Mouse (Mus musculus) CH12.LX (cell line): ENCODE results near the gene Crls1. TPM values are rescaled to one million over a fixed set of nuclear protein-coding genes. Genes with fewer than 3 reads are reported as not detected.

Experiments used
- DNase-seq: peaks from one replicate; pipeline ENCODE4 v3.0.0-alpha.2; 2013; ENCODE audit errors: extremely low read depth
- H3K27ac ChIP-seq: 2 replicates; pipeline ENCODE4 v1.5.1; 2012; ENCODE audit warnings: low read depth, mild to moderate bottlenecking, control low read depth, moderate library complexity; ENCODE audit not compliant: insufficient read depth
- H3K27me3 ChIP-seq: replicated peaks from 2 replicates; pipeline ENCODE3; 2012; ENCODE audit warnings: inconsistent platforms
- H3K36me3 ChIP-seq, 2 experiments: replicated peaks in 1 of 2; 2 replicates each; pipeline versions ENCODE3 to v1.6.1; 2012; ENCODE audit warnings: inconsistent platforms in 1 of 2, low read length in 1 of 2, mild to moderate bottlenecking in 1 of 2, mixed read lengths in 1 of 2, moderate library complexity in 1 of 2; ENCODE audit not compliant: control insufficient read depth in 1 of 2, insufficient read depth in 1 of 2
- H3K4me1 ChIP-seq, 2 experiments: 2 replicates each; pipeline ENCODE4 v1.6.1; 2012; ENCODE audit warnings: inconsistent platforms in 1 of 2, moderate library complexity in 1 of 2; ENCODE audit not compliant: insufficient read depth in 2 of 2, control insufficient read depth in 1 of 2
- H3K4me2 ChIP-seq: 2 replicates; pipeline ENCODE4 v1.6.1; 2012; ENCODE audit warnings: low read depth, mild to moderate bottlenecking, control low read depth; ENCODE audit not compliant: poor library complexity, insufficient read depth, severe bottlenecking
- H3K4me3 ChIP-seq, 3 experiments: fragments of 150-350 bp in 1 of 3; sonication (generic) in 1 of 3; replicated peaks in 1 of 3; 2 replicates each; pipeline versions ENCODE3 to v1.5.1; 2011 to 2012; ENCODE audit warnings: low read depth in 2 of 3, low read length in 2 of 3, mild to moderate bottlenecking in 2 of 3, moderate library complexity in 2 of 3, control low read depth in 1 of 3, improper control_type of control experiment in 1 of 3, inconsistent platforms in 1 of 3, mixed read lengths in 1 of 3; ENCODE audit not compliant: poor library complexity in 1 of 3
- H3K79me2 ChIP-seq: replicated peaks from 2 replicates; pipeline ENCODE4 v1.6.1; 2012; ENCODE audit warnings: mild to moderate bottlenecking, moderate library complexity; ENCODE audit not compliant: control insufficient read depth, poor library complexity, insufficient read depth, severe bottlenecking; ENCODE audit errors: extremely low read depth
- H3K9ac ChIP-seq: 2 replicates; pipeline ENCODE4 v1.6.1; 2012; ENCODE audit warnings: low read depth, mild to moderate bottlenecking, control low read depth, moderate library complexity; ENCODE audit not compliant: insufficient read depth
- H3K9me3 ChIP-seq: replicated peaks from 2 replicates; pipeline ENCODE3; 2012; ENCODE audit warnings: low read length, inconsistent platforms, mixed read lengths
- BHLHE40 ChIP-seq: IDR thresholded peaks from 2 replicates; pipeline ENCODE4 v1.6.1; 2011; ENCODE audit warnings: mild to moderate bottlenecking, low read depth, low read length, improper control_type of control experiment
- CHD1 ChIP-seq: IDR thresholded peaks from 2 replicates; pipeline ENCODE4 v1.6.1; 2012; ENCODE audit warnings: low read depth, low read length, improper control_type of control experiment, inconsistent platforms
- CTCF ChIP-seq, 2 experiments: IDR thresholded peaks in 1 of 2; conservative IDR thresholded peaks in 1 of 2; 2 replicates each; pipeline ENCODE4 v1.5.1; 2011 to 2012; ENCODE audit warnings: low read depth in 2 of 2, low read length in 2 of 2, improper control_type of control experiment in 1 of 2, inconsistent platforms in 1 of 2, mild to moderate bottlenecking in 1 of 2, moderate library complexity in 1 of 2
- E2F4 ChIP-seq: IDR thresholded peaks from 2 replicates; pipeline ENCODE4 v1.6.1; 2011; ENCODE audit warnings: low read depth, low read length, improper control_type of control experiment; ENCODE audit not compliant: insufficient replicate concordance
- EP300 ChIP-seq: IDR thresholded peaks from 2 replicates; pipeline ENCODE4 v1.6.1; 2011; ENCODE audit warnings: low read length, improper control_type of control experiment
- IRF4 ChIP-seq: IDR thresholded peaks from 2 replicates; pipeline ENCODE4 v1.6.1; 2014; ENCODE audit warnings: low read depth, mild to moderate bottlenecking, inconsistent platforms, low read length, improper control_type of control experiment
- JUND ChIP-seq: conservative IDR thresholded peaks from 2 replicates; pipeline ENCODE4 v1.6.1; 2011; ENCODE audit warnings: low read depth, low read length, improper control_type of control experiment
- MAFK ChIP-seq: IDR thresholded peaks from 2 replicates; pipeline ENCODE4 v1.6.1; 2011; ENCODE audit warnings: low read length, improper control_type of control experiment; ENCODE audit not compliant: insufficient replicate concordance
- MAX ChIP-seq: IDR thresholded peaks from 2 replicates; pipeline ENCODE4 v1.6.1; 2011; ENCODE audit warnings: low read length, improper control_type of control experiment
- MAZ ChIP-seq: IDR thresholded peaks from 2 replicates; pipeline ENCODE4 v1.6.1; 2012; ENCODE audit warnings: low read depth, mild to moderate bottlenecking, inconsistent platforms, low read length, improper control_type of control experiment, moderate library complexity
- MEF2A ChIP-seq: IDR thresholded peaks from 2 replicates; pipeline ENCODE4 v1.6.1; 2014; ENCODE audit warnings: low read depth, mild to moderate bottlenecking, inconsistent platforms, low read length, improper control_type of control experiment, borderline replicate concordance
- MXI1 ChIP-seq: IDR thresholded peaks from 2 replicates; pipeline ENCODE4 v1.6.1; 2011; ENCODE audit warnings: mild to moderate bottlenecking, low read depth, low read length, improper control_type of control experiment
- MYC ChIP-seq: IDR thresholded peaks from 2 replicates; pipeline ENCODE4 v1.6.1; 2011; ENCODE audit warnings: low read depth, mild to moderate bottlenecking, improper control_type of control experiment, low read length
- NELFE ChIP-seq: IDR thresholded peaks from 2 replicates; pipeline ENCODE4 v1.6.1; 2011; ENCODE audit warnings: low read depth, low read length, improper control_type of control experiment
- PAX5 ChIP-seq: IDR thresholded peaks from 2 replicates; pipeline ENCODE4 v1.6.1; 2012; ENCODE audit warnings: low read length, inconsistent platforms, mixed read lengths
- POLR2A ChIP-seq: IDR thresholded peaks from 2 replicates; pipeline ENCODE4 v1.6.1; 2011; ENCODE audit warnings: low read depth, mild to moderate bottlenecking, improper control_type of control experiment, low read length
- RAD21 ChIP-seq: IDR thresholded peaks from 2 replicates; pipeline ENCODE4 v1.6.1; 2011; ENCODE audit warnings: low read depth, mild to moderate bottlenecking, low read length, improper control_type of control experiment, moderate library complexity
- SIN3A ChIP-seq: IDR thresholded peaks from 2 replicates; pipeline ENCODE4 v1.6.1; 2012; ENCODE audit warnings: low read length, improper control_type of control experiment, inconsistent platforms
- SMC3 ChIP-seq: IDR thresholded peaks from 2 replicates; pipeline ENCODE4 v1.6.1; 2011; ENCODE audit warnings: low read depth, low read length, improper control_type of control experiment
- TCF12 ChIP-seq: IDR thresholded peaks from 2 replicates; pipeline ENCODE4 v1.6.1; 2014; ENCODE audit warnings: low read depth, mild to moderate bottlenecking, inconsistent platforms, low read length, improper control_type of control experiment
- UBTF ChIP-seq: IDR thresholded peaks from 2 replicates; pipeline ENCODE4 v1.6.1; 2012; ENCODE audit warnings: low read depth, mild to moderate bottlenecking, inconsistent platforms, low read length, improper control_type of control experiment, moderate library complexity
- USF1 ChIP-seq: IDR thresholded peaks from 2 replicates; pipeline ENCODE4 v1.6.1; 2014; ENCODE audit warnings: low read depth, mild to moderate bottlenecking, inconsistent platforms, low read length, improper control_type of control experiment
- ZMIZ1 ChIP-seq: IDR thresholded peaks from 2 replicates; pipeline ENCODE4 v1.6.1; 2012; ENCODE audit warnings: low read depth, mild to moderate bottlenecking, inconsistent platforms, low read length, improper control_type of control experiment
- ZNF384 ChIP-seq: IDR thresholded peaks from 2 replicates; pipeline ENCODE4 v1.6.1; 2012; ENCODE audit warnings: low read depth, low read length, improper control_type of control experiment, inconsistent platforms
- dilution Hi-C: fragments of 300-500 bp; cut with MboI; formaldehyde crosslinking; loops from 2 replicates; pipeline ENCODE4 v1.14.3; 2020; ENCODE audit warnings: low sequenced_read_pairs; ENCODE audit not compliant: extremely low pct_unique_long_range_greater_than_20kb, extremely low pct_ligation_motif_present
- in situ Hi-C: fragments of 300-500 bp; cut with MboI; formaldehyde crosslinking; loops from 3 replicates; pipeline ENCODE4 v1.14.3; 2019; ENCODE audit warnings: low sequenced_read_pairs, low pct_ligation_motif_present, low pct_unique_long_range_greater_than_20kb, mixed read lengths
- polyA plus RNA-seq: library from polyadenylated mRNA; unstranded; fragments of >175 nt; gene quantifications from 2 replicates; pipeline ENCODE4 v1.2.1, GENCODE M21; 2012; ENCODE audit warnings: low read depth; ENCODE audit not compliant: insufficient read length
- total RNA-seq, 2 experiments: library from RNA; depleted of rRNA; stranded (reverse); fragments of 300-350 nt in 1 of 2; fragments of >200 nt in 1 of 2; gene quantifications; 2 replicates each; pipeline ENCODE4 v1.2.3; 2012 to 2014

Gene Crls1
- total and polyA plus RNA-seq, 3 experiments, result 31.8 to 105 (median 44.9) TPM

DNA sequence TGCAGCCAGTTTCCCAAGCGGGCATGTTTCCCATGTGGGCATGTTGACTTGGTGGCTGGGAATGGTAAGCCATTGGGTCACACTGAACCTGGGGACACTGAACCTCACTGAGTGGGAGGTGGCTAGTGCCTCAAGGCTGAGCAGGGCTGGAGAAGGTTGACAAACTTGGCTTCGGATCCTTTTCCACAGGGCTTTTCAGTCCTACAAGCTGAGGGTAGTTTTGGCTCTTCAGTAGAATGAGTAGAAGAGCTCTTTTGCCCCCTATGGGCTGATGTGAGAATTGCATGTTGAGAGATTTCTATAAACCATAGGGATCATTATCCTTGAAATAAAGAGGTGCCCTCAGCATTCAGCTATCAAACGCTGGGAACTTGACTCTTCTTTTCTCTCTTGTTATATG lies 57.0 kb downstream of the Crls1 start:
- no peaks in the 10 kb centered on the region for H3K36me3 ChIP-seq
- no peaks in the 10 kb centered on the region for H3K79me2 ChIP-seq
- no peak overlapping the region for H3K4me2 ChIP-seq
- H3K9ac ChIP-seq, result no peak overlapping the region
- in situ Hi-C loops, result loop anchor here (5.0 to 25.0 kb wide), 3 partner anchors 56 to 591 kb away; partner anchors contain the start of gene Crls1
- DNase-seq, result peak; percentile 63
- TF ChIP-seq USF1, result no peak
- peak; percentile 83 to 85 for TF ChIP-seq CTCF (conservative IDR thresholded peaks at IDR 0.05 in 1 of 2, IDR thresholded peaks at IDR 0.05 in 1 of 2; ENCODE audit: low read depth in 2 of 2, low read length in 2 of 2)
- TF ChIP-seq PAX5, result no peak
- no peak for TF ChIP-seq ZMIZ1
- no peak for TF ChIP-seq EP300
- TF ChIP-seq TCF12, result no peak
- TF ChIP-seq POLR2A, result no peak
- TF ChIP-seq SMC3, result peak; percentile 46
- TF ChIP-seq RAD21, result peak; percentile 88
- TF ChIP-seq, all 38 proteins: peak for 3
- no peaks in the 10 kb centered on the region for H3K9me3 ChIP-seq
- H3K27me3 ChIP-seq, result peaks cover 8% of the 10 kb centered on the region
- H3K4me1 ChIP-seq, result peaks cover 0 to 11% of the 10 kb centered on the region in 2 experiments; a peak in 2 of 4 replicates
- dilution Hi-C loops, result no loop called here
- H3K4me3 ChIP-seq, result no peak overlapping the region
- H3K27ac ChIP-seq, result no peak overlapping the region

DNA sequence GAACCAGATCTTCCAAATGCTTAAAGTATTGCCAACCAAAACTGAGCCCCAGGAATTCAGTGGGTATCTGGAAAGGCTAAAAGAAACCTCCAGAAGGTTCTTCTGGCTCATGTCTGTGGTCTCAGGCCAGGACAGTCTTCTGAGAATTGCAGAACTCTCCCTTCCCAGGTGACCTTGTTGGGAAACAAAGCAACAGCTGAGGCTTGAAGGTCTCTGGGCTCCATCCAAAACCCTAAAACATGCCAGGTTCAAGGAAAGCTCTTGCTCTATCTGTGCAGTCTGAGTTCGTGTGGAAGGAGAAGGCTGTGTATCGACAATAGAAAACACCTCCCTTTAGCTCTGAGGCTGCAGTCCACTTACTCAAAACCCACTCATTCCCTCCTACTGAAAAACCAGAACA lies 58.5 kb downstream of the Crls1 start:
- Histone ChIP-seq H3K36me3 (no peaks in the 10 kb centered on the region), H3K4me1 (peaks cover 0 to 11% of the 10 kb centered on the region in 2 experiments; a peak in 2 of 4 replicates), H3K4me3 (no peak overlapping the region), H3K4me2 (no peak overlapping the region), H3K9me3 (no peaks in the 10 kb centered on the region), H3K27ac (no peak overlapping the region), H3K79me2 (no peaks in the 10 kb centered on the region), H3K9ac (no peak overlapping the region), H3K27me3 (peaks cover 12% of the 10 kb centered on the region)
- in situ Hi-C loops (loop anchor here (5.0 to 25.0 kb wide), 3 partner anchors 58 to 593 kb away; partner anchors contain the start of gene Crls1), dilution Hi-C loops (no loop called here)
- no peak for DNase-seq
- no peak for TF ChIP-seq CHD1
- TF ChIP-seq, all 38 proteins: peak for 0

DNA sequence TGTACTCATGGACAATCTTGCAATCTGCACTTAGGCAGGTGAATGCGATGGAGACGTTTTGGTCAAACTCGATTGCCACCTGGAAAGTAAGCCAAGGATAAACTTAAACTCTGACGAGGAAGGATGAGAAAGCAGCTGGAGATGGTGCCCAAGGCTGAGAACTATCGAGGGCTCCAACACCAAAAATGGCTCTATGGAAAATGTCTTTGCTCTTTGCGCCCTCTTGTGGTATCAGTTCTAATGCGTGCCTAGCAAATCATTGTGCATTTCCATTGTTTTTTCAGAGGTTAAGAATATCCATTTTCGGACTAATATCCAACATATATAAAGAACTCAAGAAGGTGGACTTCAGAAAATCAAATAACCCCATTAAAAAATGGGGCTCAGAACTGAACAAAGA lies 60.3 kb downstream of the Crls1 start:
- no peak overlapping the region for H3K4me3 ChIP-seq
- in situ Hi-C loops (loop anchor here (25.0 kb wide), 1 partner anchor 594 kb away; no protein-coding TSS in a partner anchor), dilution Hi-C loops (no loop called here)
- H3K27ac ChIP-seq, result no peak overlapping the region
- 0 out of 2 replicates have a peak overlapping the region, but pooled peaks have one; percentile 18 for H3K4me2 ChIP-seq
- H3K4me1 ChIP-seq, result peaks cover 0 to 11% of the 10 kb centered on the region in 2 experiments; a peak in 2 of 4 replicates
- H3K36me3 ChIP-seq, result no peaks in the 10 kb centered on the region
- no peaks in the 10 kb centered on the region for H3K79me2 ChIP-seq
- H3K9ac ChIP-seq, result no peak overlapping the region
- peaks cover 13% of the 10 kb centered on the region for H3K27me3 ChIP-seq
- TF ChIP-seq MXI1 (no peak), SMC3 (peak; percentile 63), EP300 (peak; percentile 22; the same call in 1 of the 2 replicates), ZNF384 (0 out of 2 replicates have a peak, but pooled peaks have one; percentile 19), NELFE (peak; percentile 35; the same call in 1 of the 2 replicates), MEF2A (0 out of 2 replicates have a peak, but pooled peaks have one; percentile 29), E2F4 (no peak), JUND (no peak), RAD21 (peak; percentile 77), CTCF (conservative IDR thresholded peaks at IDR 0.05 in 1 of 2, IDR thresholded peaks at IDR 0.05 in 1 of 2; ENCODE audit: low read depth in 2 of 2, low read length in 2 of 2) (peak; percentile 56 to 78), TCF12 (no peak), IRF4 (peak; percentile 95), MAZ (no peak), UBTF (no peak), BHLHE40 (peak; percentile 18; the same call in 1 of the 2 replicates), MAFK (no peak), MAX (0 out of 2 replicates have a peak, but pooled peaks have one; percentile 32), SIN3A (peak; percentile 52), MYC (peak; percentile 60; the same call in 1 of the 2 replicates)
- H3K9me3 ChIP-seq, result no peaks in the 10 kb centered on the region
- peak; percentile 62 for DNase-seq
